Mouse (Mus musculus): ENCODE data around the gene Card9. TPM values are rescaled to one million over a fixed set of nuclear protein-coding genes. Genes with fewer than 3 reads are reported as not detected.

Card9 gene
- polyA plus RNA-seq, 1 experiment from 2014 or later, result 0.62 TPM

GRCm38 (mm10) chr2:26338302-26339203, 22.2 kb downstream of the Card9 start:
- H3K4me3 ChIP-seq, result no peak overlapping the region
- peaks cover 43% of the 10 kb centered on the region for H3K4me1 ChIP-seq
- H3K36me3 ChIP-seq, result peaks cover 48% of the 10 kb centered on the region
- H3K27ac ChIP-seq, result no peak overlapping the region
- WGBS, result 87% methylated on average over 10 of the region's 13 CpGs
- no peaks in the 10 kb centered on the region for H3K27me3 ChIP-seq (ENCODE audit: insufficient read depth, poor library complexity, severe bottlenecking)
- no peaks in the 10 kb centered on the region for H3K9me3 ChIP-seq
- DNase-seq (ENCODE audit: low spot score), result no peak

- no peaks in the 10 kb centered on the region for H3K9me3 ChIP-seq
- no peak overlapping the region for H3K27ac ChIP-seq
- H3K36me3 ChIP-seq, result peaks cover 58% of the 10 kb centered on the region
- no peak for DNase-seq (ENCODE audit: low spot score)
- H3K4me1 ChIP-seq, result peaks cover 16% of the 10 kb centered on the region
- 75% methylated on average over 6 of the region's 6 CpGs for WGBS
- no peak overlapping the region for H3K4me3 ChIP-seq
- no peaks in the 10 kb centered on the region for H3K27me3 ChIP-seq (ENCODE audit: insufficient read depth, poor library complexity, severe bottlenecking)
These were observed 30.0 kb downstream of the Card9 start for GRCm38 (mm10) chr2:26330702-26331101.

DNA sequence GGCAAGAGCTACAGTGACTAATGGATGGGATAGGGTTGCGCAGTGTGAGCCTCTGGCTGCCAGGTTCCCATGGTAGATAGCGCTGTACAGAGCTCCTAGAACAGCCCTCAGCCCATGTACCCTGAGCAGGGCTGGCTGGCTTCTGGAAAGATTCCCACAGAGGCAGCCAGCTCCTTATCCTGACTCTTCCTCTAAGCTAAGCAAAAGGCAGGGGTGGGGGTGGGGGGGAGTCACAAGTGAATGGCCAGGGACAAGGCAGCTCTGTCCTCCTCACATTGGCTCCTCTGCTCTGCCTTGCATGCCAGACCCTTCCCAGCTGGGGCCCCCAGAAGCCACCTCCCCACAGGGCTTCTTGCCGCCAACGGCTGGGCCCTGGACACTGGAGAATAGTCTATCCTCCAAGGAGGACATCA, 30.7 kb downstream of the Card9 start:
- H3K36me3 ChIP-seq, result peaks cover 65% of the 10 kb centered on the region
- no peaks in the 10 kb centered on the region for H3K27me3 ChIP-seq (ENCODE audit: insufficient read depth, poor library complexity, severe bottlenecking)
- no peak for DNase-seq (ENCODE audit: low spot score)
- H3K4me3 ChIP-seq, result no peak overlapping the region
- WGBS, result 90% methylated on average over 4 of the region's 4 CpGs
- H3K27ac ChIP-seq, result peak overlapping the region; percentile 72
- H3K9me3 ChIP-seq, result no peaks in the 10 kb centered on the region
- H3K4me1 ChIP-seq, result peaks cover 22% of the 10 kb centered on the region

GRCm38 (mm10) chr2:26329402-26329801, 31.3 kb downstream of the Card9 start:
- H3K27me3 ChIP-seq (ENCODE audit: insufficient read depth, poor library complexity, severe bottlenecking), result no peaks in the 10 kb centered on the region
- H3K36me3 ChIP-seq, result peaks cover 71% of the 10 kb centered on the region
- no peak overlapping the region for H3K4me3 ChIP-seq
- DNase-seq (ENCODE audit: low spot score), result peak; percentile 91
- peak overlapping the region; percentile 72 for H3K27ac ChIP-seq
- no peaks in the 10 kb centered on the region for H3K9me3 ChIP-seq
- 48% methylated on average over 8 of the region's 8 CpGs for WGBS
- H3K4me1 ChIP-seq, result peaks cover 23% of the 10 kb centered on the region

- WGBS, result 90% methylated on average over 4 of the region's 4 CpGs
- Histone ChIP-seq H3K4me3 (no peak overlapping the region), H3K4me1 (peaks cover 23% of the 10 kb centered on the region), H3K27ac (no peak overlapping the region), H3K9me3 (no peaks in the 10 kb centered on the region), H3K36me3 (peaks cover 85% of the 10 kb centered on the region), H3K27me3 (ENCODE audit: insufficient read depth, poor library complexity, severe bottlenecking) (no peaks in the 10 kb centered on the region)
- no peak for DNase-seq (ENCODE audit: low spot score)
These were observed 32.9 kb downstream of the Card9 start for GRCm38 (mm10) chr2:26327852-26328251.

DNA sequence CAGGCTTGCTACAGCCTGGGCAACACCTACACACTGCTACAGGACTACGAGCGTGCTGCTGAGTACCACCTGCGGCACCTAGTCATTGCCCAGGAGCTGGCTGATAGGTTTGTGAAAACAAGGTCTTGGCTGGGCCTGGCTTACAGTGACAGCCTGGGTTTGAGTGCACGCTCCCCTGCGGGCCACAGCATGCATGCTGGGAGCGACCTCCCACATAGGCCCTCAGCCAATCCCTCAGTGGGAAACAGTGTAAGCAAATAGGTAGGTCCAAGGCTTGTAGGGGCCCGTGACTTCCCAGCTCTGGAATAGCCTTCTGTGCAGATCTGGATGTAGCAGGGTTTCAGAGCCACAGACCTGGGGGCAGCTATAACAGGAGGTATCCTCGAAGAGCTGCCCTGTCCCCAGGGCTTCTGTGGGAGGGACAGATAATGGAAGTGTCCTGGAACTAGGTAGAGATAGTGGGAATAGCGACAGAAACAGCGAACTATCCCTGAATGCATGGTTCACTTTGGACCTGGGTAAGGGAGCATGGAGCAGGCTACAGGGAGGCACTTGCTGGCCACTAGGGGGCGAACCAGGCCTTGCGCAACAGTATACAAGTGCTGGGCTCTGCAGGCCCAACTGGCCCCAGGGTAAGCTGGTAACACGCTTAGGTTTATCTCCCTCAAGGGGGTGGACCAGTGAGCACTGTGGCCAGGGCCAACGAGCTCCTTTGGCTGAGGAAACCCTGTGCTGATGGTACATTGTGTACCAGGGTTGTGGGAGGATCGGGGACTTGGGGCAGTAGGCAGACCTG, 35.1 kb downstream of the Card9 start:
- Histone ChIP-seq H3K9me3 (no peaks in the 10 kb centered on the region), H3K4me1 (peaks cover 26% of the 10 kb centered on the region), H3K4me3 (no peak overlapping the region), H3K27me3 (ENCODE audit: insufficient read depth, poor library complexity, severe bottlenecking) (no peaks in the 10 kb centered on the region), H3K27ac (peak overlapping the region; percentile 36; the same call in 1 of the 2 replicates), H3K36me3 (peaks cover 83% of the 10 kb centered on the region)
- peak; percentile 89 for DNase-seq (ENCODE audit: low spot score)
- 60% methylated on average over 15 of the region's 15 CpGs for WGBS

GRCm38 (mm10) chr2:26324917-26325316, 35.8 kb downstream of the Card9 start:
- H3K36me3 ChIP-seq, result peaks cover 77% of the 10 kb centered on the region
- peaks cover 26% of the 10 kb centered on the region for H3K4me1 ChIP-seq
- no peak overlapping the region for H3K27ac ChIP-seq

DNA sequence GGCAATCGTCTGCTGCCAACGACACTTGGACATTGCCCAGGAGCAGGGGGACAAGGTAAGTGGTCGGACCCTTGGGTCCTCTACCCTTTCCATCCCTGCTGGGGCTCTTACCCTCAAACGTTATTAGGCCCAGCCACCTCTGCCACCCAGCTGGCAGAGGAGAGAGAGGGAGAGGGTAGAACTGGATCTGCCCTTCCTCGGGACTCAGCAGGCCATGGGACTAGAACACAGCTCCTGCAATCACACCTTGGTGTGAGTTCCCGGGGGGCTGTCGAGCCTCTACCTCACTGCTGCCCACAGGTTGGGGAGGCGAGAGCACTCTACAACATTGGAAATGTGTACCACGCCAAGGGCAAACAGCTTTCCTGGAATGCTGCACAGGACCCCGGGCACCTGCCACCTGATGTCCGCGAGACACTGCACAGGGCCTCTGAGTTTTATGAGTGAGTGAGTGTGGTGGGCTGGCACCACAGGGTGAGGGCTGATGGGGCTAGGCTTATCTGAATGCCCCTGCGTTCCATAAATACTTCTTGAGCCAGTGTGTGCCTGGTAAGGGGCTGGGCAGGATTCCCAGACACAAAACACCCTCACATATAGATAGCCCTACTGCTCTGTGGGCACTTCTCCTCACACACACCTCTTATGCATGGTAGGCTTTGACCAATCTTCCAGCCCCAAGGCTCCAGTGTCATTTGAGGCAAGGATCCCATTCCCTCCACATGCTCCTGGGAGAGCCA, 37.0 kb downstream of the Card9 start:
- H3K27me3 ChIP-seq (ENCODE audit: insufficient read depth, poor library complexity, severe bottlenecking), result no peaks in the 10 kb centered on the region
- H3K4me3 ChIP-seq, result no peak overlapping the region
- no peaks in the 10 kb centered on the region for H3K9me3 ChIP-seq
- 87% methylated on average over 13 of the region's 13 CpGs for WGBS
- H3K4me1 ChIP-seq, result peaks cover 27% of the 10 kb centered on the region
- H3K36me3 ChIP-seq, result peaks cover 80% of the 10 kb centered on the region
- no peak for DNase-seq (ENCODE audit: low spot score)
- no peak overlapping the region for H3K27ac ChIP-seq

More at GRCm38 (mm10) chr2:26324917-26325316, 35.8 kb downstream of the Card9 start:
- H3K9me3 ChIP-seq, result no peaks in the 10 kb centered on the region
- no peak overlapping the region for H3K4me3 ChIP-seq
- no peak for DNase-seq (ENCODE audit: low spot score)
- no peaks in the 10 kb centered on the region for H3K27me3 ChIP-seq (ENCODE audit: insufficient read depth, poor library complexity, severe bottlenecking)
- WGBS, result 47% methylated on average over 2 of the region's 2 CpGs

- Histone ChIP-seq H3K27me3 (ENCODE audit: insufficient read depth, poor library complexity, severe bottlenecking) (no peaks in the 10 kb centered on the region), H3K27ac (no peak overlapping the region), H3K36me3 (peaks cover 59% of the 10 kb centered on the region), H3K9me3 (no peaks in the 10 kb centered on the region), H3K4me1 (peaks cover 55% of the 10 kb centered on the region), H3K4me3 (no peak overlapping the region)
- WGBS, result 83% methylated on average over 14 of the region's 14 CpGs
- DNase-seq (ENCODE audit: low spot score), result no peak
These were observed 40.2 kb downstream of the Card9 start for GRCm38 (mm10) chr2:26320245-26321185.

DNA sequence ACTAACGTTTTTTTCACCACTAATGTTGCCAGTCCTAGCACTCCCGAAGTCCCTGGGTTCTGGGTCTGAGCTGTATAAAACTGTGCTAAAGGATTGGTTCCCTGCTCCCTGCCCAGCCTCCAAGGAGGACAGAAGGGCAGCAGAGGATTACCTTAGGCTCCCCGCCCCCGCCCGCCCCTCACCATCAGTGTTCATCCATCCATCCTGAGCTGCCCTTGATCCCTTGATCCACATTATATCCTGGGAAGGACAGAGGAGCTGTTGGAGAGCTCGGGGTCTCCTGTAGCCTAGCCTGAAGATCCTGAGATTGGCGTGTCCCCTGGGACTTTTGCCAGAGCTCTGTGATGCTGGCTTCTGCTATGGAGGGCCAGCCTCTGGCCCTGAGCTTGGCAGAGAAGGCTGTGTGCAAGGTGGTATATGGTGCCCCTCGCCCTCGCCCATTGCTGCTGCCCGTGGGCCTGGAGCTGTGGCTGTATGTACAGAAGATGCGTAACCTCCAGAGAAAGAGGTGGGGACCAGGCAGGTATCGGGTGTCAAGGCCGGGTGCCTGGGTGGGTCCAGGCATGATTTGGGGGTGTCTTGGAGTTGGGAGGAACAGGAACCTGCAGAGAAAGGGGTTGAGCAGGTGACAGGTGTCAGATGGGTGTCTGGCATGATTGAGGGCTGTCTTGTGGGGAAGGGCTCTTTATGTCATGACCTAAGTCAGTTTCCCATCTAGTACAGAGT, 41.0 kb downstream of the Card9 start:
- H3K4me1 ChIP-seq, result peaks cover 58% of the 10 kb centered on the region
- no peak for DNase-seq (ENCODE audit: low spot score)
- WGBS, result 91% methylated on average over 13 of the region's 13 CpGs
- H3K36me3 ChIP-seq, result peaks cover 51% of the 10 kb centered on the region
- no peaks in the 10 kb centered on the region for H3K9me3 ChIP-seq
- no peaks in the 10 kb centered on the region for H3K27me3 ChIP-seq (ENCODE audit: insufficient read depth, poor library complexity, severe bottlenecking)
- H3K4me3 ChIP-seq, result no peak overlapping the region
- no peak overlapping the region for H3K27ac ChIP-seq

DNA sequence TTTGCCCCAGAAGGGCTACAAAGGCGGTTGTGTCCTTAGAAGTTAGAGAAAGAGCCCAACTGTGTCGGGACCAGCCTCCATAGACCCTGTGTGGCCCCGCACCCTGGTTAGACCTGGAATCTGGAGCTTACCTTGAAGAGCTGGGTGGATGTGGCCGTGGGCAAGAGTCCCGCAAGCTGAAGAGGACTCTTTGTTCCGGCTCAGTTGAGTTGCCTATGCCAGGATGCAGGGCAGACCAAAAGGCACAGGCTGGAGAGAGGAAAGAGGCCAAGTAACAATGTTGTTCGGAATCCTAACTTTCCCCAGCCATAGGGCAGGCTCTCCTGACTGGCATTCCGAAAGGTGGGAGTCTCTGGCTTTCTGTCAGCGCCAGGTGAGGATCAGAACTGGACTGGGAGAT, 41.6 kb downstream of the Card9 start:
- no peaks in the 10 kb centered on the region for H3K9me3 ChIP-seq
- H3K4me3 ChIP-seq, result no peak overlapping the region
- peaks cover 45% of the 10 kb centered on the region for H3K36me3 ChIP-seq
- H3K27me3 ChIP-seq (ENCODE audit: insufficient read depth, poor library complexity, severe bottlenecking), result no peaks in the 10 kb centered on the region
- H3K27ac ChIP-seq, result no peak overlapping the region
- WGBS, result 86% methylated on average over 9 of the region's 9 CpGs
- no peak for DNase-seq (ENCODE audit: low spot score)
- peaks cover 64% of the 10 kb centered on the region for H3K4me1 ChIP-seq

All from heart, embryonic 10.5 days (tissue).